Mouse (Mus musculus) kidney, postnatal 4 days (tissue): Measurements from ENCODE around the gene Sfta2.

Experiments used
- DNase-seq, 2 experiments: peaks; one replicate each; pipeline ENCODE4 v3.0.0; 2021; ENCODE audit warnings: mixed read lengths in 2 of 2

The Sfta2 gene

GRCm38 (mm10) chr17:35593786-35594185, 7.6 kb upstream of the Sfta2 start:
- DNase-seq, result no peak

GRCm38 (mm10) chr17:35594456-35594855, 6.9 kb upstream of the Sfta2 start:
- DNase-seq, result no peak

GRCm38 (mm10) chr17:35597399-35597798, 4.0 kb upstream of the Sfta2 start:
- DNase-seq, result no peak

- no peak for DNase-seq
These were observed 496 bp downstream of the Sfta2 start for GRCm38 (mm10) chr17:35601736-35602354.

GRCm38 (mm10) chr17:35617127-35617526, 15.8 kb downstream of the Sfta2 start:
- no peak for DNase-seq

GRCm38 (mm10) chr17:35626537-35626936, 25.2 kb downstream of the Sfta2 start, which contains the start of gene Gm9573:
Gene Gm9573 (minus strand): TSS chr17:35626637.
- no peak for DNase-seq

- peak; percentile 71 to 79 for DNase-seq
These were observed 32.6 kb downstream of the Sfta2 start for GRCm38 (mm10) chr17:35633992-35634391.

- DNase-seq, result peak in 1 of 2 experiments; percentile 35
These were observed 33.9 kb downstream of the Sfta2 start for GRCm38 (mm10) chr17:35635202-35635601.

GRCm38 (mm10) chr17:35635699-35636111, 34.4 kb downstream of the Sfta2 start:
- DNase-seq, result peak; percentile 79 to 84

GRCm38 (mm10) chr17:35636363-35636762, 35.0 kb downstream of the Sfta2 start:
- peak; percentile 72 to 74 for DNase-seq

- peak; percentile 76 to 84 for DNase-seq
These were observed 37.3 kb downstream of the Sfta2 start for GRCm38 (mm10) chr17:35638475-35639190.

- no peak for DNase-seq
These were observed 38.0 kb downstream of the Sfta2 start for GRCm38 (mm10) chr17:35639352-35639751.

GRCm38 (mm10) chr17:35643609-35644236, 42.4 kb downstream of the Sfta2 start, which contains the start of gene Mucl3:
Gene Mucl3 (minus strand): TSS chr17:35643695.
- DNase-seq, result no peak

- DNase-seq, result peak in 1 of 2 experiments; percentile 46
These were observed 48.1 kb downstream of the Sfta2 start for GRCm38 (mm10) chr17:35649429-35649828.

GRCm38 (mm10) chr17:35653086-35653485, 51.7 kb downstream of the Sfta2 start:
- no peak for DNase-seq

GRCm38 (mm10) chr17:35665957-35666515, 64.7 kb downstream of the Sfta2 start:
- peak; percentile 53 to 72 for DNase-seq

- DNase-seq, result peak; percentile 55 to 73
These were observed 65.5 kb downstream of the Sfta2 start for GRCm38 (mm10) chr17:35666851-35667256.

- peak; percentile 98 for DNase-seq
These were observed 66.2 kb downstream of the Sfta2 start, which contains the start of gene Vars2 for GRCm38 (mm10) chr17:35667334-35668065. Gene Vars2 (minus strand): TSS chr17:35667592.

GRCm38 (mm10) chr17:35669731-35670130, 68.4 kb downstream of the Sfta2 start:
- DNase-seq, result no peak

- no peak for DNase-seq
These were observed 70.5 kb downstream of the Sfta2 start for GRCm38 (mm10) chr17:35671846-35672245.

GRCm38 (mm10) chr17:35672527-35672926, 71.2 kb downstream of the Sfta2 start:
- no peak for DNase-seq

- peak; percentile 84 to 90 for DNase-seq
These were observed 72.2 kb downstream of the Sfta2 start, which contains the start of gene Gtf2h4 for GRCm38 (mm10) chr17:35673416-35674035. Gene Gtf2h4 (minus strand): TSS chr17:35673739.
